Mouse (Mus musculus): ENCODE measurements around the gene Doc2g.

DNA sequence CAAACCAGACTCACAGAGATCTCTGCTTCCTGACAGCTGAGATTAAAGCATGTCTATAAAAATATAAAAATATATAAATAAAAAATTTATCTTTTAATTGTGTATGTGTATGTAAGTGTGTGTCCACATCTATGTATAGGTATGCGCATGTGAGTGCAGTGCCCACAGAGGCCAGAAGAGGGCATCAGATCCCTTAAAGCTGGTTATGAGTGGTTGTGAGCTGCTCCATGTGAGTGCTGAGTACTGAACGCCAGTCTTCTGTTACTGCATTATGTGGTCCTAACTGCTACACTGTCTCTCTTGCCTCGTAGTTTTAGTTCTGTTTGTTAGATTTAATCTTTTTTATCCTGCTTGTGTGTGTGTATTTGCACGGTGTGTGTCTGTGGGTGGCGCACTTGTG is 47.9 kb downstream of the Doc2g start:
- no peak for TF ChIP-seq CTCF (IDR thresholded peaks at IDR 0.05; ENCODE audit: borderline replicate concordance, insufficient read depth, low read depth, low read length)
- no peak for TF ChIP-seq POLR2A (IDR thresholded peaks at IDR 0.05; ENCODE audit: borderline replicate concordance, insufficient read depth, low read length)
